Mouse (Mus musculus) lung, adult 2 months (tissue): ENCODE data around the gene Adamts14.

ENCODE experiments used
- CTCF ChIP-seq: fragments of 200-500 bp; IDR thresholded peaks from 2 replicates; pipeline ENCODE4 v1.5.1; 2011; ENCODE audit warnings: mild to moderate bottlenecking, low read length, control low read depth; ENCODE audit not compliant: insufficient read depth
- POLR2A ChIP-seq: fragments of 200-500 bp; IDR thresholded peaks from 2 replicates; pipeline ENCODE4 v1.6.1; 2011; ENCODE audit warnings: low read depth, mild to moderate bottlenecking, control low read depth, low read length, borderline replicate concordance; ENCODE audit errors: extremely low read depth

DNA sequence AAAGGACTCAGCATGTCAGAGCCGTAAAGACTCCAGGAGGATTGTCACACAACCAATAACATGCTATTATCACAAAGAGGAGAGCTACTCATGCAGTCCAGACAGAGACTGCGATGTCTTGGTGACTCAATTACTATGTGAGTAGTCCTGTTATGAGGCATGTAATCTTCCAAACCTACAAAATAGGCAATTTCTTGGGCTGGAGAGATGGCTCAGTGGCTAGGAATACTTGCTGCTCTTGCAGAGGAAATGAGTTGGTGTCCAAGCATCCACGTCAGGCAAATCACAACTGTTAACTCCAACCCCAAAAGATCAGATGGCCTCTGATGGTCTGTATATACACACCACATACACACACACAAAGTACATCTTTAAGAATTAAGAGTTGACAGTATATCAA is 117.6 kb downstream of the Adamts14 start:
- TF ChIP-seq POLR2A (no peak), CTCF (no peak)
